Mouse (Mus musculus) hindbrain, embryonic 16.5 days (tissue): Measurements from ENCODE around the gene Auts2. TPM values are rescaled to one million over a fixed set of nuclear protein-coding genes. Genes with fewer than 3 reads are reported as not detected.

ENCODE experiments used
- ATAC-seq: fragments of 200-750 bp; cut with Nextera tagmentation; 2 replicates; pipeline ENCODE4 v1.8.0; 2017; ENCODE audit warnings: moderate TSS enrichment, moderate library complexity
- H3K27ac ChIP-seq: fragments of 300-500 bp; sonication (generic); 2 replicates; pipeline ENCODE4 v1.5.1; 2014; ENCODE audit warnings: low read depth, mild to moderate bottlenecking, control low read depth, low read length, moderate library complexity
- H3K27me3 ChIP-seq: fragments of 300-500 bp; sonication (generic); replicated peaks from 2 replicates; pipeline ENCODE4 v1.6.1; 2014; ENCODE audit warnings: low read length; ENCODE audit not compliant: control insufficient read depth, insufficient read depth
- H3K36me3 ChIP-seq: fragments of 300-500 bp; sonication (generic); 2 replicates; pipeline ENCODE4 v1.6.1; 2014; ENCODE audit warnings: mild to moderate bottlenecking, low read length, moderate library complexity, mixed read lengths; ENCODE audit not compliant: control insufficient read depth, insufficient read depth
- H3K4me1 ChIP-seq: fragments of 300-500 bp; sonication (generic); 2 replicates; pipeline ENCODE4 v1.6.1; 2014; ENCODE audit warnings: low read depth, low read length; ENCODE audit not compliant: control insufficient read depth, insufficient read depth
- H3K4me2 ChIP-seq: fragments of 300-500 bp; sonication (generic); 2 replicates; pipeline ENCODE4 v1.6.1; 2014; ENCODE audit warnings: mild to moderate bottlenecking, low read length, control low read depth, moderate library complexity
- H3K4me3 ChIP-seq: fragments of 300-500 bp; sonication (generic); 2 replicates; pipeline ENCODE4 v1.5.1; 2014; ENCODE audit warnings: mild to moderate bottlenecking, low read length, control low read depth, moderate library complexity
- H3K9ac ChIP-seq: fragments of 300-500 bp; sonication (generic); 2 replicates; pipeline ENCODE4 v1.6.1; 2014; ENCODE audit warnings: low read depth, mild to moderate bottlenecking, control low read depth, low read length, moderate library complexity
- H3K9me3 ChIP-seq: fragments of 300-500 bp; sonication (generic); 2 replicates; pipeline ENCODE4 v1.6.1; 2014; ENCODE audit warnings: mild to moderate bottlenecking, low read length, moderate library complexity; ENCODE audit not compliant: control insufficient read depth
- WGBS: fragments of 180-500 bp; shearing (Covaris S2); extraction: QIAGEN DNeasy Blood & Tissue Kit; methylation state at CpG from one replicate; pipeline ENCODE4 v1.1.7; 2014; 5-methylcytosine and 5-hydroxymethylcytosine counted together
- polyA plus RNA-seq: library from polyadenylated mRNA; unstranded; fragments of >200 nt; fragmentation: Nextera tagmentation; extraction: Ambion mirVana; gene quantifications from 2 replicates; pipeline ENCODE4 v1.2.1, GENCODE M21; 2015

Gene Auts2
- polyA plus RNA-seq, 1 experiment from 2014 or later: 43.2 TPM

DNA sequence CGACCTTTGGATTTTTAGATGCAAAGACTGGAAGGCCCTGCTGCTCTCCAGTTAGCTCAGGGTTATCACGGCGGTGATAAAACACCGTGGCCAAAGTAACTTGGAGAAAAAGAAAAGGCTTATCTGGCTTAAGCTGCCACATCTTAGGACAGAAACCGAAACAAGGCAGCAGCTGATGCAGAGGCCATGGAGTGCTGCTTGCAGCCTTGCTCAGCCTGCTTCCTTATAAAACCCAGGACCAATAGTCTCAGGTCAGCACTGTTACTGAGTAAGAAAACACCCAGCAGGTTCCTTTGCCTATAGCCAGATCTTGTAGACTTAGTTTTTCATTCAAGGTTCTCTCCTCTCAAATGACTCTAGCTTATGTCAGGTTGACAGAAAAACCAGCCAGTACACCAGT is 621.0 kb downstream of the Auts2 start:
- no peak overlapping the region for H3K4me3 ChIP-seq
- H3K27ac ChIP-seq: no peak overlapping the region
- no peak overlapping the region for H3K9ac ChIP-seq
- WGBS: 63% methylated on average over 5 of the region's 5 CpGs
- no peaks in the 10 kb centered on the region for H3K27me3 ChIP-seq
- H3K9me3 ChIP-seq: no peaks in the 10 kb centered on the region
- no peak for ATAC-seq
- no peak overlapping the region for H3K4me2 ChIP-seq
- H3K36me3 ChIP-seq: no peaks in the 10 kb centered on the region
- H3K4me1 ChIP-seq: peaks cover 4% of the 10 kb centered on the region

DNA sequence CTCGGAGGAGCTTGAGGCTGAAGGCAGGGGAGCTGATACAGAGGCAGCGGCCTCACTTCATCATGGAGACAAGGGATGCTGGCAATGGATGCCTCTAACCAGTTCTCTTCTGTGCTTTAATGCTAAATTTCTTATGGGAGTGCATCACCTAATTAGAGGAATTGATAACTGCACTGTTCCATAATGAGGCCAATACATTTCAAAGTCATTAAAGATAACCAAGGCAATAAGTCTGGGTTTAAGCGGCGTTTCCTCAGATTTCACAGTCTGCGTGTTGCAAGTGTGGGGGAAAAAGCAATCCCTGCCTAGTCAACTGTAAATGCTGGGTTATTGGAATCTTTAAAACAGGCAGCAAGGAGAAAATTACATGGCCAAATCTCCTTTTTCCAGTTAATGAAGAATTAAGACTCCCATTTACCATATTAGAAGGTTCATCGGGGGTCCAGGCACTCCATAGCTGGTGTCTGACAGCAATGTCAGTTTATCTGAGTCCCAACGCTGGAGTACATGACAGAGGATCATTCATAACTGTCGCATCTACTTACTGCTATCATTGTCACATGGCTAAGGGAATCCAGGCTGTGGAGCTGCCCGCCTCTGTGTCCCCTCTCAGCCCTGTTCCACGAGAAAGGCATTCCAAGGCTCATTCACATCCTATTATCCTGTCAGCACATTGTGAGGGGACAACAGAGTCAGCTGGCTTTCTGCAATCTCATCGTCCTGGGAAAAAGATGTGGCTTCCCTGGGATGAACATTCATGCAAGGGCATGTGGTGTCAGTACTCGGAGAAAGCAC is 623.0 kb downstream of the Auts2 start:
- H3K9ac ChIP-seq: no peak overlapping the region
- H3K9me3 ChIP-seq: no peaks in the 10 kb centered on the region
- H3K4me1 ChIP-seq: peaks cover 6% of the 10 kb centered on the region
- 36% methylated on average over 12 of the region's 12 CpGs for WGBS
- H3K4me2 ChIP-seq: no peak overlapping the region
- H3K27ac ChIP-seq: no peak overlapping the region
- peak; percentile 45; the same call in 1 of the 2 replicates for ATAC-seq
- no peak overlapping the region for H3K4me3 ChIP-seq
- no peaks in the 10 kb centered on the region for H3K36me3 ChIP-seq
- no peaks in the 10 kb centered on the region for H3K27me3 ChIP-seq

- Histone ChIP-seq H3K27ac (no peak overlapping the region), H3K9ac (no peak overlapping the region), H3K4me2 (no peak overlapping the region), H3K4me1 (peaks cover 11% of the 10 kb centered on the region), H3K4me3 (no peak overlapping the region), H3K27me3 (no peaks in the 10 kb centered on the region), H3K9me3 (no peaks in the 10 kb centered on the region), H3K36me3 (no peaks in the 10 kb centered on the region)
- 40% methylated on average over 12 of the region's 12 CpGs for WGBS
- ATAC-seq: no peak
Observed at GRCm38 (mm10) chr5:131916791-131917403, 626.2 kb downstream of the Auts2 start.

DNA sequence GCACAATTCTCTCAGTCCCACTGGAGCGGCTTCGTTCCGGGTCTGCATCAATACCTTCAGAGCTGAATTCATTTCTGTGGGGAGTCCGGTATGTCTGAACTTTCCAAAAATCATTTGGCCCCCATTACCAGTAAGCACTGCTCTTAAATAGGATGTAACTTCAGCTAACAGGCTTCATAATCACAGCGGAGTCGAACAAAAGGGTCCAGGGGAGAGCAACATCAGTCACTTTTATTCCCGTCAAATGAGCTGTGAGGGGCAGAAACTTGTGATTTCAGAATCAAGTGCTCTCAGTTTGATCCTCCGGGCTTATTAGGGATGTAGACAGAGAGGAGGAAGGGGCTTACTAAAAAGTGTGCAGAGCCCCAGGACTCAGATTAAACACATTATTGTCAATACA is 629.6 kb downstream of the Auts2 start:
- no peak overlapping the region for H3K27ac ChIP-seq
- ATAC-seq: no peak
- H3K9ac ChIP-seq: no peak overlapping the region
- H3K4me3 ChIP-seq: no peak overlapping the region
- H3K27me3 ChIP-seq: no peaks in the 10 kb centered on the region
- H3K9me3 ChIP-seq: no peaks in the 10 kb centered on the region
- no peaks in the 10 kb centered on the region for H3K36me3 ChIP-seq
- 32% methylated on average over 8 of the region's 8 CpGs for WGBS
- H3K4me2 ChIP-seq: no peak overlapping the region
- peaks cover 7% of the 10 kb centered on the region for H3K4me1 ChIP-seq

DNA sequence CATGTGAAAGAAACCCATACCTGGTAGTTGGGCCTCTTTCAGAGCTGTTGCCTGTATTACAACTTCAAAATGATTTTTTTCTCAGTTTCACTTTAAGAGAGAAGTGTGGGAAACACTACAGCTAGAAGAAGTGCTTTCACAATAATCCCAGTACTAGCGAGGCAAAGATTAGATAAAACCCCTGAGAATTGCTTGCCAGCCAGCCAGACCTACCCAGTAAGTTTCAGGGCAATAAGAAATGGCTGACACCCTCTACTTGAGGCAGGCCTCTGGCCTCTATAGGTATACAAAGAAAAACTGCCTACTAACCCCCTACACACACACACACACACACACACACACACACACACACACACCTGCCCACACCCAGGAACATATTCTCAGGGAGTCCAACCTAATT is 630.2 kb downstream of the Auts2 start:
- no peak overlapping the region for H3K4me2 ChIP-seq
- no peak overlapping the region for H3K4me3 ChIP-seq
- no peaks in the 10 kb centered on the region for H3K9me3 ChIP-seq
- WGBS: 28% methylated on average over 1 of the region's 1 CpGs
- no peak overlapping the region for H3K9ac ChIP-seq
- H3K27me3 ChIP-seq: no peaks in the 10 kb centered on the region
- H3K4me1 ChIP-seq: peaks cover 7% of the 10 kb centered on the region
- ATAC-seq: no peak
- no peaks in the 10 kb centered on the region for H3K36me3 ChIP-seq
- no peak overlapping the region for H3K27ac ChIP-seq

DNA sequence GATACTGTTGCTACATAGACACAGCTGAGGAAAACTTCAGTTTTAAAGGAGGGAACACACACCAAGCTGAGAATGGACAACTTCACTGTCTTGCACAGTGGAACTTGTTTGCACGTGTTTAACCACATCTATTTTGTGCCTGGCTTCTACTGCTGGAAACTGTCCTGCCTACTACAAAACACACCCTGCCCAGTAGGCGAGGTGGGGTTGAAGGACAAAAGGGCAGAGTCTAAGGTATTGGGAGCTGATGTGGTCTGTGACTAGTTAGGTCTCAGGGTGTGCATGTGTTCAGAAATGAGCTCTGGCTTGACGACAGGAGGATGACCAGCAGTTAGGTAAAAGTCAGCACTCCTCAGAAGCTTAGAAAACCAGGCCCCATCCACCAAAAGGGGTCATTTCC is 636.8 kb downstream of the Auts2 start:
- Histone ChIP-seq H3K36me3 (no peaks in the 10 kb centered on the region), H3K27ac (no peak overlapping the region), H3K4me2 (no peak overlapping the region), H3K27me3 (no peaks in the 10 kb centered on the region), H3K9me3 (no peaks in the 10 kb centered on the region), H3K4me3 (no peak overlapping the region), H3K4me1 (no peaks in the 10 kb centered on the region), H3K9ac (no peak overlapping the region)
- no peak for ATAC-seq
- WGBS: 95% methylated on average over 3 of the region's 3 CpGs

GRCm38 (mm10) chr5:131904478-131904877 is 638.7 kb downstream of the Auts2 start:
- Histone ChIP-seq H3K4me2 (no peak overlapping the region), H3K9ac (no peak overlapping the region), H3K36me3 (no peaks in the 10 kb centered on the region), H3K27ac (no peak overlapping the region), H3K9me3 (no peaks in the 10 kb centered on the region), H3K4me3 (no peak overlapping the region), H3K4me1 (no peaks in the 10 kb centered on the region), H3K27me3 (no peaks in the 10 kb centered on the region)
- ATAC-seq: no peak
- 57% methylated on average over 10 of the region's 10 CpGs for WGBS

- Histone ChIP-seq H3K4me3 (no peak overlapping the region), H3K36me3 (no peaks in the 10 kb centered on the region), H3K9me3 (no peaks in the 10 kb centered on the region), H3K27me3 (no peaks in the 10 kb centered on the region), H3K4me1 (no peaks in the 10 kb centered on the region), H3K9ac (no peak overlapping the region), H3K4me2 (no peak overlapping the region), H3K27ac (no peak overlapping the region)
- ATAC-seq: no peak
- 86% methylated on average over 4 of the region's 4 CpGs for WGBS
Observed at GRCm38 (mm10) chr5:131898048-131898638, 645.0 kb downstream of the Auts2 start.

DNA sequence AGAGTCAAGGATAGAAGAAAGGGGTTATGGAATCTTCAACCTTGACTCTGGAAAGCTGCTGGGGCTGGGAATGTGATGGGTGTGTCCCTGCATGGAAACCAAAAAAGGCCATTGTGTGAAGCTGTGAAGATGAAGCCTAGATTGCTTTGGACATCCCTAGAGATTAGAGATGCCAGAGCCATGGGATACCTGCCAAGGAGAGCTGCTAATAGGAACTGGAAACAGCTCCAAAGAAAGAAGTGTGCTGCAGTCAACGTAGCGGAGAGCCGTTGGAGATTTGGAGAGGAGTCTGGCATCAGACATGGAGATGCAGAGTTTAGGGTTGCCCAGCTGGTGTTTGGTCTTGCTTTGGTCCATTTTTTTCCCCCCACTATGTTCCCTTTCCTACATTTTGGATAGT is 656.5 kb downstream of the Auts2 start:
- Histone ChIP-seq H3K9me3 (no peaks in the 10 kb centered on the region), H3K4me1 (no peaks in the 10 kb centered on the region), H3K9ac (no peak overlapping the region), H3K4me2 (no peak overlapping the region), H3K27me3 (no peaks in the 10 kb centered on the region), H3K4me3 (no peak overlapping the region), H3K27ac (no peak overlapping the region), H3K36me3 (no peaks in the 10 kb centered on the region)
- 88% methylated on average over 3 of the region's 3 CpGs for WGBS
- no peak for ATAC-seq
